In genomic region chr3:117575253-117575927, GRCm38 (mm10) we compare ENCODE assay signal across 8 mouse cellular contexts. TPM values are rescaled to one million over a fixed set of nuclear protein-coding genes. Genes with fewer than 3 reads are reported as not detected.
DNase-seq lines count a peak whose midpoint lies in the region; ATAC-seq and TF ChIP-seq lines count a peak whose summit lies in the region.

No protein-coding gene starts in this region.

- H3K4me1 ChIP-seq in liver, embryonic 14.5 days (replicated peaks; ENCODE audit: control insufficient read depth in 2 of 2, insufficient read depth in 2 of 2, low read length in 1 of 2), result no peaks in the 10 kb centered on the region

- H3K27ac ChIP-seq in liver, embryonic 14.5 days, result no peak overlapping the region

- peak; percentile 22 for DNase-seq in kidney, postnatal 10 days
- DNase-seq in kidney, adult 8-10 months, result no peak
- peak; percentile 6 for DNase-seq in cerebellum, adult 9-11 months
- peak; percentile 23 to 40 for DNase-seq in frontal cortex, postnatal 14 days (ENCODE audit: low spot score in 2 of 2)
- DNase-seq in kidney, postnatal 4 days, result peak; percentile 18 to 31
- no peak for DNase-seq in liver, embryonic 14.5 days (ENCODE audit: low read depth in 3 of 3, low spot score in 3 of 3)
- peak; percentile 71 to 74 for DNase-seq in right cerebral cortex, postnatal 10 days (ENCODE audit: low spot score in 2 of 2)
- no peak for DNase-seq in urinary bladder, postnatal 14 days (ENCODE audit: low spot score)

- peaks cover 19% of the 10 kb centered on the region for H3K27me3 ChIP-seq in liver, embryonic 14.5 days (ENCODE audit: control insufficient read depth, insufficient read depth, low read length)

- no peak overlapping the region for H3K9ac ChIP-seq in liver, embryonic 14.5 days (replicated peaks)

- TF ChIP-seq CTCF in liver, embryonic 14.5 days (IDR thresholded peaks at IDR 0.05; ENCODE audit: low read depth), result no peak

- no peaks in the 10 kb centered on the region for H3K36me3 ChIP-seq in liver, embryonic 14.5 days (replicated peaks; ENCODE audit: control insufficient read depth, insufficient read depth, low read depth)

- 2% methylated on average over 66 of the region's 74 CpGs for WGBS in liver, embryonic 14.5 days (ENCODE audit: insufficient replicate concordance)

- peak overlapping the region in 1 of 2 experiments; percentile 25; a peak in 1 of 4 replicates for H3K4me3 ChIP-seq in liver, embryonic 14.5 days (ENCODE audit: insufficient read depth in 1 of 2, low read depth in 2 of 2, low read length in 2 of 2)

- TF ChIP-seq EP300 in liver, embryonic 14.5 days (IDR thresholded peaks at IDR 0.05; ENCODE audit: low read depth), result no peak

- H3K9me3 ChIP-seq in liver, embryonic 14.5 days (ENCODE audit: control insufficient read depth, low read length), result no peaks in the 10 kb centered on the region

- H3K4me2 ChIP-seq in liver, embryonic 14.5 days (ENCODE audit: low read depth), result peak overlapping the region; percentile 38

- ATAC-seq in liver, embryonic 14.5 days (ENCODE audit: insufficient read depth), result no peak

RNA-seq across cellular contexts. Expression of gene Plppr5, which starts 0.8 kb away (rescaled TPM):
- 0.02 and 0.04 TPM in 2 replicates for polyA plus RNA-seq in liver, embryonic 14.5 days (2012; rRNA removed)
- polyA plus RNA-seq in liver, embryonic 14.5 days (2014; fragmentation: Nextera tagmentation; extraction: Ambion mirVana), result 0.03 TPM in 1 of 2 replicates, not detected in the other

Comparison
In these comparisons a context has a peak if more than half of its experiments do, and no peak if none do; other contexts are left out.
1. DNase-seq: peak in kidney, postnatal 10 days (single experiment), cerebellum, adult 9-11 months (single experiment), frontal cortex, postnatal 14 days (2 of 2), kidney, postnatal 4 days (2 of 2) and right cerebral cortex, postnatal 10 days (2 of 2); none in kidney, adult 8-10 months (0 of 2), liver, embryonic 14.5 days (0 of 3) and urinary bladder, postnatal 14 days (single experiment).